Mouse (Mus musculus) liver, embryonic 14.5 days (tissue): ENCODE data around the gene 4930544D05Rik. TPM values are rescaled to one million over a fixed set of nuclear protein-coding genes. Genes with fewer than 3 reads are reported as not detected.

Experiments used
- ATAC-seq: fragments of 200-750 bp; cut with Nextera tagmentation; 2 replicates; pipeline ENCODE4 v1.8.0; 2017; ENCODE audit warnings: moderate number of reproducible peaks, mild to moderate bottlenecking, moderate library complexity; ENCODE audit not compliant: insufficient read depth
- DNase-seq, 3 experiments: peaks; one replicate each; pipeline ENCODE4 v3.0.0-alpha.2; 2012 to 2013; ENCODE audit warnings: low read depth in 3 of 3, low spot score in 3 of 3
- H3K27ac ChIP-seq: fragments of 300-500 bp; sonication (generic); 2 replicates; pipeline ENCODE4 v1.5.1; 2014; ENCODE audit warnings: moderate library complexity, mild to moderate bottlenecking, control low read depth, inconsistent platforms
- H3K27me3 ChIP-seq: fragments of 300-500 bp; sonication (generic); 2 replicates; pipeline ENCODE4 v1.6.1; 2014; ENCODE audit warnings: mild to moderate bottlenecking, low read length, moderate library complexity; ENCODE audit not compliant: control insufficient read depth, insufficient read depth
- H3K36me3 ChIP-seq: fragments of 300-500 bp; sonication (generic); replicated peaks from 2 replicates; pipeline ENCODE4 v1.6.1; 2014; ENCODE audit warnings: low read depth; ENCODE audit not compliant: control insufficient read depth, insufficient read depth
- H3K4me1 ChIP-seq, 2 experiments: fragments of 200-500 bp in 1 of 2; fragments of 300-500 bp in 1 of 2; sonication (generic) in 1 of 2; replicated peaks; 2 replicates each; pipeline ENCODE4 v1.6.1; 2012 to 2014; ENCODE audit warnings: antibody characterized with exemption in 1 of 2, inconsistent platforms in 1 of 2, low read length in 1 of 2; ENCODE audit not compliant: control insufficient read depth in 2 of 2, insufficient read depth in 2 of 2
- H3K4me2 ChIP-seq: fragments of 300-500 bp; sonication (generic); 2 replicates; pipeline ENCODE4 v1.6.1; 2014; ENCODE audit warnings: low read depth, mild to moderate bottlenecking, control low read depth, moderate library complexity
- H3K4me3 ChIP-seq, 2 experiments: fragments of 200-500 bp in 1 of 2; fragments of 300-500 bp in 1 of 2; sonication (generic) in 1 of 2; 2 replicates each; pipeline ENCODE4 v1.5.1; 2012 to 2014; ENCODE audit warnings: low read depth in 2 of 2, low read length in 2 of 2, mild to moderate bottlenecking in 2 of 2, control low read depth in 1 of 2, inconsistent platforms in 1 of 2, moderate library complexity in 1 of 2; ENCODE audit not compliant: insufficient read depth in 1 of 2
- H3K9ac ChIP-seq: fragments of 300-500 bp; sonication (generic); replicated peaks from 2 replicates; pipeline ENCODE4 v1.6.1; 2014; ENCODE audit warnings: mild to moderate bottlenecking, control low read depth, moderate library complexity
- H3K9me3 ChIP-seq: fragments of 300-500 bp; sonication (generic); 2 replicates; pipeline ENCODE4 v1.6.1; 2016; ENCODE audit warnings: low read length, mixed read lengths; ENCODE audit not compliant: control insufficient read depth
- CTCF ChIP-seq: IDR thresholded peaks from 2 replicates; pipeline ENCODE4 v1.5.1; 2016; ENCODE audit warnings: antibody characterized with exemption, low read depth, control low read depth
- EP300 ChIP-seq: IDR thresholded peaks from 2 replicates; pipeline ENCODE4 v1.6.1; 2016; ENCODE audit warnings: antibody characterized with exemption, low read depth
- WGBS: fragments of 180-500 bp; shearing (Covaris S2); extraction: QIAGEN DNeasy Blood & Tissue Kit; methylation state at CpG from one replicate; pipeline ENCODE4 v1.1.7; 2014; ENCODE audit not compliant: insufficient replicate concordance; 5-methylcytosine and 5-hydroxymethylcytosine counted together
- polyA plus RNA-seq, 2 experiments: library from polyadenylated mRNA; depleted of rRNA in 1 of 2; stranded (reverse) in 1 of 2; unstranded in 1 of 2; fragments of >200 nt; fragmentation: Nextera tagmentation in 1 of 2; extraction: Ambion mirVana in 1 of 2; gene quantifications; 2 replicates each; pipeline versions ENCODE4 v1.2.1 to v1.2.3; 2012 to 2014

The 4930544D05Rik gene
- polyA plus RNA-seq, 2 experiments: not detected

- Histone ChIP-seq H3K9ac (peak overlapping the region; percentile 51), H3K36me3 (peaks cover 43% of the 10 kb centered on the region), H3K4me3 (peak overlapping the region in 1 of 2 experiments; percentile 97; a peak in 2 of 4 replicates), H3K27me3 (no peaks in the 10 kb centered on the region; the same call in 1 of the 2 replicates), H3K27ac (peak overlapping the region; percentile 91), H3K4me2 (peak overlapping the region; percentile 85), H3K4me1 (peaks cover 45 to 47% of the 10 kb centered on the region in 2 experiments), H3K9me3 (no peaks in the 10 kb centered on the region)
- DNase-seq (no peak), ATAC-seq (no peak)
- 35% methylated on average over 2 of the region's 2 CpGs for WGBS
- TF ChIP-seq CTCF: no peak
- TF ChIP-seq EP300: no peak
Measured at GRCm38 (mm10) chr11:70651391-70651790, 35.7 kb downstream of the 4930544D05Rik start.

GRCm38 (mm10) chr11:70652029-70652883, 36.6 kb downstream of the 4930544D05Rik start:
- WGBS: 34% methylated on average over 12 of the region's 12 CpGs

GRCm38 (mm10) chr11:70652884-70653344, 37.3 kb downstream of the 4930544D05Rik start:
- H3K9me3 ChIP-seq: no peaks in the 10 kb centered on the region
- H3K4me2 ChIP-seq: peak overlapping the region; percentile 85
- no peaks in the 10 kb centered on the region; the same call in 1 of the 2 replicates for H3K27me3 ChIP-seq
- no peak for ATAC-seq
- H3K9ac ChIP-seq: peak overlapping the region; percentile 99
- peak overlapping the region; percentile 85 to 97 for H3K4me3 ChIP-seq
- peak overlapping the region; percentile 91 for H3K27ac ChIP-seq
- DNase-seq: no peak
- H3K4me1 ChIP-seq: peaks cover 54 to 58% of the 10 kb centered on the region in 2 experiments
- WGBS: 24% methylated on average over 6 of the region's 6 CpGs
- H3K36me3 ChIP-seq: peaks cover 43% of the 10 kb centered on the region
- TF ChIP-seq CTCF (no peak), EP300 (no peak)

More at GRCm38 (mm10) chr11:70652029-70652883, 36.6 kb downstream of the 4930544D05Rik start:
- Histone ChIP-seq H3K27ac (peak overlapping the region; percentile 91), H3K4me3 (peak overlapping the region; percentile 85 to 97), H3K36me3 (peaks cover 43% of the 10 kb centered on the region), H3K4me2 (peak overlapping the region; percentile 85), H3K4me1 (peaks cover 52% of the 10 kb centered on the region in 2 experiments), H3K9me3 (no peaks in the 10 kb centered on the region), H3K27me3 (no peaks in the 10 kb centered on the region; the same call in 1 of the 2 replicates), H3K9ac (peak overlapping the region; percentile 99)
- TF ChIP-seq EP300 (no peak), CTCF (no peak)
- DNase-seq (no peak), ATAC-seq (no peak)

- no peak for TF ChIP-seq CTCF
- TF ChIP-seq EP300: no peak
- Histone ChIP-seq H3K9ac (peak overlapping the region; percentile 99), H3K9me3 (no peaks in the 10 kb centered on the region), H3K4me3 (peak overlapping the region; percentile 85 to 97), H3K4me2 (peak overlapping the region; percentile 85), H3K27me3 (no peaks in the 10 kb centered on the region; the same call in 1 of the 2 replicates), H3K4me1 (peaks cover 52 to 55% of the 10 kb centered on the region in 2 experiments), H3K27ac (peak overlapping the region; percentile 91), H3K36me3 (peaks cover 43% of the 10 kb centered on the region)
- peak; percentile 73 for ATAC-seq
- WGBS: under 1% methylated on average over 47 of the region's 63 CpGs
- DNase-seq: peak in 1 of 3 experiments; percentile 58
Measured at GRCm38 (mm10) chr11:70653345-70654197, 37.9 kb downstream of the 4930544D05Rik start.
